17 mouse cellular contexts compared by ENCODE assay signal in genomic region chr7:121045671-121046453, GRCm38 (mm10). TPM values are rescaled to one million over a fixed set of nuclear protein-coding genes. Genes with fewer than 3 reads are reported as not detected.
DNase-seq lines count a peak whose midpoint lies in the region; ATAC-seq and TF ChIP-seq lines count a peak whose summit lies in the region.
"Had no signal": no experiment of that assay in that cellular context is flagged by ENCODE, and none has a peak within 500 bp of the region (broad histone marks: within the 10 kb centered on the region; RNA-seq: fewer than 3 reads in every experiment).

No protein-coding gene starts in this region.

- H3K9ac ChIP-seq in heart, postnatal 0 days (replicated peaks; ENCODE audit: low read depth, low read length), result no peak overlapping the region
- H3K9ac ChIP-seq in heart, embryonic 12.5 days, result no peak overlapping the region
- no peak overlapping the region for H3K9ac ChIP-seq in intestine, embryonic 16.5 days (ENCODE audit: low read depth, low read length)
- H3K9ac ChIP-seq: forebrain, embryonic 12.5 days; heart, embryonic 13.5 days; lung, embryonic 15.5 days; neural tube, embryonic 13.5 days had no signal

- H3K4me3 ChIP-seq in heart, postnatal 0 days (ENCODE audit: low read depth, low read length), result no peak overlapping the region
- H3K4me3 ChIP-seq in heart, embryonic 12.5 days, result no peak overlapping the region
- no peak overlapping the region for H3K4me3 ChIP-seq in intestine, embryonic 16.5 days (ENCODE audit: low read length)
- H3K4me3 ChIP-seq: forebrain, embryonic 12.5 days; gastrocnemius, adult 2 months; heart, embryonic 13.5 days; lung, embryonic 15.5 days; neural tube, embryonic 13.5 days had no signal

- H3K4me1 ChIP-seq in heart, postnatal 0 days (ENCODE audit: control insufficient read depth, insufficient read depth), result peaks cover 26% of the 10 kb centered on the region
- peaks cover 15% of the 10 kb centered on the region for H3K4me1 ChIP-seq in heart, embryonic 12.5 days (replicated peaks)
- H3K4me1 ChIP-seq in intestine, embryonic 16.5 days (ENCODE audit: control insufficient read depth, insufficient read depth, low read length), result peaks cover 6% of the 10 kb centered on the region
- H3K4me1 ChIP-seq: forebrain, embryonic 12.5 days had no signal

- no peak for TF ChIP-seq EP300 in heart, postnatal 0 days (IDR thresholded peaks at IDR 0.05; ENCODE audit: low read depth)

- no peak for DNase-seq in heart, postnatal 0 days (ENCODE audit: low spot score)
- DNase-seq in 3T3-L1 (ENCODE audit: low read depth, low spot score) (peak; percentile 55), adipocyte (ENCODE audit: low spot score) (peak; percentile 56), MN1 (ENCODE audit: low spot score) (no peak)
- DNase-seq in gastrocnemius, adult 8-10 months (ENCODE audit: low spot score in 2 of 2), result no peak
- no peak for DNase-seq in gastrocnemius, adult 18-20 months (ENCODE audit: low spot score)
- DNase-seq: cerebellum, adult 2 months; gastrocnemius, adult 2 months; layer of hippocampus, adult 9-11 months; liver had no signal

- H3K9me3 ChIP-seq in heart, postnatal 0 days (replicated peaks; ENCODE audit: control insufficient read depth, low read length), result no peaks in the 10 kb centered on the region
- no peaks in the 10 kb centered on the region for H3K9me3 ChIP-seq in heart, embryonic 12.5 days (replicated peaks)
- no peaks in the 10 kb centered on the region for H3K9me3 ChIP-seq in intestine, embryonic 16.5 days (ENCODE audit: control insufficient read depth, low read length)
- H3K9me3 ChIP-seq: forebrain, embryonic 12.5 days; G1E; heart, embryonic 13.5 days; lung, embryonic 15.5 days; neural tube, embryonic 13.5 days had no signal

- H3K4me2 ChIP-seq in heart, postnatal 0 days (ENCODE audit: low read depth, low read length), result no peak overlapping the region
- no peak overlapping the region for H3K4me2 ChIP-seq in heart, embryonic 12.5 days
- no peak overlapping the region for H3K4me2 ChIP-seq in intestine, embryonic 16.5 days (ENCODE audit: low read depth, low read length)
- H3K4me2 ChIP-seq: forebrain, embryonic 12.5 days; heart, embryonic 13.5 days; lung, embryonic 15.5 days; neural tube, embryonic 13.5 days had no signal

- WGBS in heart, postnatal 0 days, result 72% methylated on average over 6 of the region's 6 CpGs
- WGBS in heart, embryonic 12.5 days, result 91% methylated on average over 6 of the region's 6 CpGs
- 59% methylated on average over 6 of the region's 6 CpGs for WGBS in intestine, embryonic 16.5 days

- H3K27me3 ChIP-seq in heart, postnatal 0 days (ENCODE audit: control insufficient read depth, insufficient read depth, low read length), result no peaks in the 10 kb centered on the region
- no peaks in the 10 kb centered on the region for H3K27me3 ChIP-seq in heart, embryonic 12.5 days (replicated peaks)
- no peaks in the 10 kb centered on the region for H3K27me3 ChIP-seq in intestine, embryonic 16.5 days (replicated peaks; ENCODE audit: control insufficient read depth, insufficient read depth, low read length)
- H3K27me3 ChIP-seq: forebrain, embryonic 12.5 days; heart, embryonic 13.5 days; lung, embryonic 15.5 days; neural tube, embryonic 13.5 days had no signal

- peak overlapping the region; percentile 66 for H3K27ac ChIP-seq in heart, postnatal 0 days (ENCODE audit: low read depth)
- no peak overlapping the region for H3K27ac ChIP-seq in heart, embryonic 12.5 days (ENCODE audit: poor library complexity, severe bottlenecking)
- H3K27ac ChIP-seq in intestine, embryonic 16.5 days (ENCODE audit: low read length), result peak overlapping the region; percentile 51
- H3K27ac ChIP-seq: forebrain, embryonic 12.5 days; gastrocnemius, adult 2 months; heart, embryonic 13.5 days; lung, embryonic 15.5 days; neural tube, embryonic 13.5 days had no signal

- ATAC-seq in heart, postnatal 0 days (ENCODE audit: insufficient read depth, low read depth), result peak; percentile 55; the same call in 1 of the 2 replicates
- ATAC-seq in heart, embryonic 12.5 days (ENCODE audit: insufficient number of reproducible peaks, low FRiP score), result no peak
- peak; percentile 94 for ATAC-seq in intestine, embryonic 16.5 days

- peaks cover 16% of the 10 kb centered on the region for H3K36me3 ChIP-seq in heart, postnatal 0 days (replicated peaks; ENCODE audit: control insufficient read depth, insufficient read depth, low read length)
- H3K36me3 ChIP-seq in heart, embryonic 12.5 days, result peaks cover 14% of the 10 kb centered on the region
- no peaks in the 10 kb centered on the region for H3K36me3 ChIP-seq in intestine, embryonic 16.5 days (ENCODE audit: control insufficient read depth, insufficient read depth, low read length)

- no peak for TF ChIP-seq CTCF in heart, postnatal 0 days (IDR thresholded peaks at IDR 0.05; ENCODE audit: low read depth)

RNA-seq across cellular contexts. Expression of gene Mettl9, which starts 11.6 kb away (rescaled TPM):
- total RNA-seq in heart, postnatal 0 days (2014; rRNA removed; ENCODE audit: low replicate concordance), result 44.8 and 52.8 TPM in 2 replicates
- 81.2 and 82.4 TPM in 2 replicates for polyA plus RNA-seq in heart, postnatal 0 days (2015; fragmentation: Nextera tagmentation; extraction: Ambion mirVana)
- 116 TPM in 2 replicates for polyA plus RNA-seq in heart, embryonic 12.5 days (2016; fragmentation: Nextera tagmentation; extraction: Ambion mirVana)
- 121 and 123 TPM in 2 replicates for polyA plus RNA-seq in intestine, embryonic 16.5 days (2015; fragmentation: Nextera tagmentation; extraction: Ambion mirVana)
- total RNA-seq in gastrocnemius, adult 8-10 months (2022), result 10 to 100 TPM; 20.4 to 26.1 (median 23.6) TPM
- total RNA-seq in gastrocnemius, adult 18-20 months (2021), result 10 to 100 TPM; 21.2 to 22.5 TPM

RNA-seq across cellular contexts. Expression of gene Igsf6, which starts 28.5 kb away (rescaled TPM):
- total RNA-seq in heart, postnatal 0 days (2014; rRNA removed; ENCODE audit: low replicate concordance), result 1.6 TPM in 1 of 2 replicates, not detected in the other
- 1.1 TPM in 2 replicates for polyA plus RNA-seq in heart, postnatal 0 days (2015; fragmentation: Nextera tagmentation; extraction: Ambion mirVana)
- polyA plus RNA-seq in heart, embryonic 12.5 days (2016; fragmentation: Nextera tagmentation; extraction: Ambion mirVana), result 0.50 and 1.0 TPM in 2 replicates
- 2.6 and 2.7 TPM in 2 replicates for polyA plus RNA-seq in intestine, embryonic 16.5 days (2015; fragmentation: Nextera tagmentation; extraction: Ambion mirVana)
- under 1 TPM in 3 of 4 experiments, not detected in 1; 0.13 to 0.36 (median 0.20) TPM for total RNA-seq in gastrocnemius, adult 8-10 months (2022)
- total RNA-seq in gastrocnemius, adult 18-20 months (2021), result under 1 TPM; 0.40 to 0.50 TPM

RNA-seq across cellular contexts. Expression of gene Otoa, which starts 35.6 kb away (rescaled TPM):
- total RNA-seq in heart, postnatal 0 days (2014; rRNA removed; ENCODE audit: low replicate concordance), result 0.08 and 0.11 TPM in 2 replicates
- 0.25 and 0.46 TPM in 2 replicates for polyA plus RNA-seq in heart, postnatal 0 days (2015; fragmentation: Nextera tagmentation; extraction: Ambion mirVana)
- 0.26 TPM in 1 of 2 replicates, not detected in the other for polyA plus RNA-seq in heart, embryonic 12.5 days (2016; fragmentation: Nextera tagmentation; extraction: Ambion mirVana)
- 0.06 TPM in 2 replicates for polyA plus RNA-seq in intestine, embryonic 16.5 days (2015; fragmentation: Nextera tagmentation; extraction: Ambion mirVana)
- under 1 TPM in 2 of 4 experiments, not detected in 2; 0.05 to 0.21 TPM for total RNA-seq in gastrocnemius, adult 8-10 months (2022)
- total RNA-seq in gastrocnemius, adult 18-20 months (2021), result under 1 TPM; 0.12 to 0.23 TPM
- polyA plus RNA-seq: lung, embryonic 15.5 days had no signal

Comparison
In these comparisons a context has a peak if more than half of its experiments do, and no peak if none do; other contexts are left out.
1. DNase-seq: peak in 3T3-L1 (single experiment) and adipocyte (single experiment); none in heart, postnatal 0 days (single experiment), MN1 (single experiment), gastrocnemius, adult 8-10 months (0 of 2) and gastrocnemius, adult 18-20 months (single experiment).